Mouse (Mus musculus): ENCODE measurements at regions not wholly inside any gene's neighbourhood (a gene's known extent, or its start where the extent isn't known, plus 50 kb on each side); places are given as distances from the start of the nearest gene placed in this dataset.

- TF ChIP-seq POLR2A (IDR thresholded peaks at IDR 0.05; ENCODE audit: insufficient read depth, low read depth, low read length) (no peak), CTCF (IDR thresholded peaks at IDR 0.05; ENCODE audit: insufficient read depth, low read depth, low read length) (no peak)
Observed at GRCm38 (mm10) chr10:8960964-8961675, 75.2 kb upstream of the Sash1 start.

Measured in olfactory bulb, adult 2 months (tissue).